Comparison of ENCODE assay signal across 7 mouse cellular contexts in the genomic region with DNA sequence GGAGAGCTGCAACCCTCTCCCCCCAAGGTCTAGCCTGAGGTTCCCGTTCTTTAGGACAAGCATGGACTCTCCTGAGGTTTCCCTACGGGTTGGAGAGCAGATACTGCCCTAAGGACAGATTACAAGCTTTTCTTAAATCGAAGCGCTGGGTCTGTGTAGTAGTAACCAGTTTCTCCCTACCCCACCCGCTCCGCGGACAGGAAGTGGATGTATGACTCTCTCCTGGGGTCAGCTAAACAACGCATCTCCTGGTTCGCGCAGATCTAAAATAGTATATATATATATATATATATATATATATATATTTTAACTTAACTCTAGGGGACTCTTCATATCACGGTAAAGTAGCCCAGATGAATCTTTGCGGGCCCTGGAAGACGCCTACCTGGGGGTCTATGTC. TPM values are rescaled to one million over a fixed set of nuclear protein-coding genes. Genes with fewer than 3 reads are reported as not detected.
DNase-seq lines count a peak whose midpoint lies in the region; ATAC-seq and TF ChIP-seq lines count a peak whose summit lies in the region.

No protein-coding gene starts in this region.

- no peak for TF ChIP-seq CTCF in stomach, postnatal 0 days (IDR thresholded peaks at IDR 0.05; ENCODE audit: low read depth)

- peaks cover 17% of the 10 kb centered on the region for H3K27me3 ChIP-seq in megakaryocyte, embryonic 14.5 days (replicated peaks)
- no peaks in the 10 kb centered on the region for H3K27me3 ChIP-seq in forebrain, embryonic 16.5 days (replicated peaks; ENCODE audit: control insufficient read depth, insufficient read depth, low read length)
- H3K27me3 ChIP-seq in liver, embryonic 13.5 days: peaks cover 11% of the 10 kb centered on the region
- H3K27me3 ChIP-seq in stomach, postnatal 0 days (ENCODE audit: control insufficient read depth, insufficient read depth, low read length): no peaks in the 10 kb centered on the region

- TF ChIP-seq EP300 in stomach, postnatal 0 days (optimal IDR thresholded peaks at IDR 0.05): no peak

- peaks cover 7% of the 10 kb centered on the region for H3K4me1 ChIP-seq in megakaryocyte, embryonic 14.5 days
- H3K4me1 ChIP-seq in forebrain, embryonic 16.5 days (replicated peaks; ENCODE audit: control insufficient read depth, insufficient read depth, low read length): peaks cover 15% of the 10 kb centered on the region
- H3K4me1 ChIP-seq in liver, embryonic 13.5 days (replicated peaks): peaks cover 4% of the 10 kb centered on the region; the same call in 1 of the 2 replicates
- H3K4me1 ChIP-seq in stomach, postnatal 0 days (replicated peaks; ENCODE audit: control insufficient read depth, insufficient read depth): 0 out of 2 replicates have a peak, but pooled peaks cover 2% of the 10 kb centered on the region

- H3K36me3 ChIP-seq in megakaryocyte, embryonic 14.5 days (replicated peaks; ENCODE audit: low read length): no peaks in the 10 kb centered on the region
- H3K36me3 ChIP-seq in forebrain, embryonic 16.5 days (ENCODE audit: control insufficient read depth, insufficient read depth): no peaks in the 10 kb centered on the region; the same call in 1 of the 2 replicates
- H3K36me3 ChIP-seq in liver, embryonic 13.5 days: no peaks in the 10 kb centered on the region
- no peaks in the 10 kb centered on the region for H3K36me3 ChIP-seq in stomach, postnatal 0 days (ENCODE audit: control insufficient read depth, insufficient read depth, low read length)

- H3K9me3 ChIP-seq in megakaryocyte, embryonic 14.5 days: no peaks in the 10 kb centered on the region
- no peaks in the 10 kb centered on the region for H3K9me3 ChIP-seq in forebrain, embryonic 16.5 days (ENCODE audit: control insufficient read depth, low read length)
- no peaks in the 10 kb centered on the region for H3K9me3 ChIP-seq in liver, embryonic 13.5 days (replicated peaks)
- no peaks in the 10 kb centered on the region for H3K9me3 ChIP-seq in stomach, postnatal 0 days (ENCODE audit: control insufficient read depth, low read length)

- 4% methylated on average over 13 of the region's 13 CpGs for WGBS in forebrain, embryonic 16.5 days
- 5% methylated on average over 13 of the region's 13 CpGs for WGBS in liver, embryonic 13.5 days (ENCODE audit: insufficient replicate concordance)
- 7% methylated on average over 13 of the region's 13 CpGs for WGBS in stomach, postnatal 0 days

- H3K9ac ChIP-seq in forebrain, embryonic 16.5 days (replicated peaks; ENCODE audit: low read depth, low read length): peak overlapping the region; percentile 76
- 0 out of 2 replicates have a peak overlapping the region, but pooled peaks have one; percentile 47 for H3K9ac ChIP-seq in liver, embryonic 13.5 days
- H3K9ac ChIP-seq in stomach, postnatal 0 days (ENCODE audit: low read length): peak overlapping the region; percentile 73

- no peak overlapping the region for H3K27ac ChIP-seq in forebrain, embryonic 16.5 days (ENCODE audit: low read length)
- H3K27ac ChIP-seq in liver, embryonic 13.5 days: no peak overlapping the region
- peak overlapping the region; percentile 83 for H3K27ac ChIP-seq in stomach, postnatal 0 days (replicated peaks)

- H3K4me2 ChIP-seq in forebrain, embryonic 16.5 days (ENCODE audit: low read length): peak overlapping the region; percentile 98
- H3K4me2 ChIP-seq in liver, embryonic 13.5 days: peak overlapping the region; percentile 70
- peak overlapping the region; percentile 96 for H3K4me2 ChIP-seq in stomach, postnatal 0 days (replicated peaks; ENCODE audit: low read depth)

- DNase-seq in liver, embryonic 13.5 days: no peak
- DNase-seq in stomach, postnatal 0 days (ENCODE audit: low spot score): no peak
- DNase-seq in left cerebral cortex, postnatal 4 days: no peak
- no peak for DNase-seq in frontal cortex, postnatal 36 days (ENCODE audit: low spot score in 2 of 2)

- peak overlapping the region; percentile 90 for H3K4me3 ChIP-seq in megakaryocyte, embryonic 14.5 days (replicated peaks)
- H3K4me3 ChIP-seq in forebrain, embryonic 16.5 days (replicated peaks; ENCODE audit: low read length): peak overlapping the region; percentile 60
- peak overlapping the region; percentile 58 for H3K4me3 ChIP-seq in liver, embryonic 13.5 days (replicated peaks)
- H3K4me3 ChIP-seq in stomach, postnatal 0 days (ENCODE audit: low read depth, low read length): peak overlapping the region; percentile 62

- no peak for ATAC-seq in megakaryocyte, adult 5-6 weeks (ENCODE audit: poor library complexity, severe bottlenecking)
- ATAC-seq in forebrain, embryonic 16.5 days: 0 out of 2 replicates have a peak, but pooled peaks have one; percentile 9
- peak; percentile 18; the same call in 1 of the 2 replicates for ATAC-seq in liver, embryonic 13.5 days (ENCODE audit: low read depth)
- no peak for ATAC-seq in stomach, postnatal 0 days (ENCODE audit: low FRiP score, low TSS enrichment)

- intact Hi-C loops in left cerebral cortex, postnatal 4 days (cut with DNase I): loop anchor here (10.0 kb wide), 1 partner anchor 299 kb away; a partner anchor contains a TSS

RNA-seq across cellular contexts. Expression of a gene that starts 0.6 kb away (rescaled TPM):
- polyA plus RNA-seq in megakaryocyte, embryonic 14.5 days (2012; ENCODE audit: insufficient read depth, low replicate concordance): not detected in 2 replicates
- total RNA-seq in megakaryocyte, adult 5-6 weeks (2015): 0.09 TPM in 1 of 2 replicates, not detected in the other
- total RNA-seq in megakaryocyte, adult 5-6 weeks (2017): not detected in 2 replicates
- polyA plus RNA-seq in forebrain, embryonic 16.5 days (2015; fragmentation: Nextera tagmentation; extraction: Ambion mirVana): 5.9 TPM in 2 replicates
- 2.0 and 3.0 TPM in 2 replicates for polyA plus RNA-seq in liver, embryonic 13.5 days (2015; fragmentation: Nextera tagmentation; extraction: Ambion mirVana)
- 112 and 129 TPM in 2 replicates for polyA plus RNA-seq in stomach, postnatal 0 days (2015; fragmentation: Nextera tagmentation; extraction: Ambion mirVana)
- 1 to 10 TPM; 4.9 to 5.4 TPM for total RNA-seq in left cerebral cortex, postnatal 4 days (2021)

Comparison
In these comparisons a context has a peak if more than half of its experiments do, and no peak if none do; other contexts are left out.
1. ATAC-seq: peak in forebrain, embryonic 16.5 days (single experiment) and liver, embryonic 13.5 days (single experiment); none in megakaryocyte, adult 5-6 weeks (single experiment) and stomach, postnatal 0 days (single experiment).
2. RNA of a gene that starts 0.6 kb away (polyA plus RNA-seq): 112 to 129 TPM in stomach, postnatal 0 days; 5.9 TPM in forebrain, embryonic 16.5 days, 2.0 to 3.0 TPM in liver, embryonic 13.5 days and not detected in megakaryocyte, embryonic 14.5 days; every median in the first group is over 10 times any median in the second.
3. Peak in every context shown above with its lines, with median percentiles within 50 percentile points of each other: H3K4me3 ChIP-seq, H3K4me2 ChIP-seq and H3K9ac ChIP-seq.